Mouse (Mus musculus) C2C12 (cell line): ENCODE results near the gene Rae1. TPM values are rescaled to one million over a fixed set of nuclear protein-coding genes. Genes with fewer than 3 reads are reported as not detected.

Experiments
- H3K27me3 ChIP-seq: one replicate; pipeline ENCODE4 v1.6.1; 2011; ENCODE audit not compliant: control insufficient read depth, insufficient read depth, insufficient read length
- H3K36me3 ChIP-seq: one replicate; pipeline ENCODE4 v1.6.1; 2011; ENCODE audit not compliant: control insufficient read depth, insufficient read depth
- H3K4me3 ChIP-seq: one replicate; pipeline ENCODE4 v1.5.1; 2011; ENCODE audit warnings: mild to moderate bottlenecking, control low read depth; ENCODE audit not compliant: poor library complexity, insufficient read depth, severe bottlenecking
- H3K79me2 ChIP-seq: one replicate; pipeline ENCODE4 v1.6.1; 2011; ENCODE audit not compliant: control insufficient read depth, insufficient read depth
- H3K79me3 ChIP-seq: one replicate; pipeline ENCODE4 v1.6.1; 2011; ENCODE audit warnings: low read depth, control low read depth
- H3ac ChIP-seq: one replicate; pipeline ENCODE3; 2011; ENCODE audit warnings: low read depth; ENCODE audit not compliant: control insufficient read depth, insufficient read length
- CEBPB ChIP-seq: IDR thresholded peaks from one replicate; pipeline ENCODE4 v1.6.1; 2011; ENCODE audit warnings: low read depth, mild to moderate bottlenecking, control low read depth, moderate library complexity
- CTCF ChIP-seq: IDR thresholded peaks from one replicate; pipeline ENCODE4 v1.5.1; 2011; ENCODE audit not compliant: control insufficient read depth, insufficient read depth, insufficient read length
- FOSL1 ChIP-seq: IDR thresholded peaks from one replicate; pipeline ENCODE4 v1.8.0; 2011; ENCODE audit warnings: mild to moderate bottlenecking, low read length; ENCODE audit not compliant: poor library complexity, insufficient read depth, severe bottlenecking
- MAX ChIP-seq: IDR thresholded peaks from one replicate; pipeline ENCODE4 v1.6.1; 2011; ENCODE audit warnings: mild to moderate bottlenecking, control low read depth
- MYOD1 ChIP-seq: IDR thresholded peaks from one replicate; pipeline ENCODE4 v1.6.1; 2011; ENCODE audit warnings: low read depth; ENCODE audit not compliant: control insufficient read depth, insufficient read length
- MYOG ChIP-seq: IDR thresholded peaks from one replicate; pipeline ENCODE4 v1.6.1; 2011; ENCODE audit not compliant: control insufficient read depth, insufficient read length; ENCODE audit errors: extremely low read depth
- USF1 ChIP-seq: IDR thresholded peaks from one replicate; pipeline ENCODE4 v1.6.1; 2011; ENCODE audit warnings: low read depth, mild to moderate bottlenecking, control low read depth, moderate library complexity
- polyA plus RNA-seq: library from polyadenylated mRNA; unstranded; fragments of >200 nt; fragmentation: generic; extraction: Trizol; gene quantifications from one replicate; pipeline ENCODE4 v1.2.1, GENCODE M21; 2012; ENCODE audit warnings: missing spikeins

Rae1 gene
- polyA plus RNA-seq, 1 experiment: 83.7 TPM

DNA sequence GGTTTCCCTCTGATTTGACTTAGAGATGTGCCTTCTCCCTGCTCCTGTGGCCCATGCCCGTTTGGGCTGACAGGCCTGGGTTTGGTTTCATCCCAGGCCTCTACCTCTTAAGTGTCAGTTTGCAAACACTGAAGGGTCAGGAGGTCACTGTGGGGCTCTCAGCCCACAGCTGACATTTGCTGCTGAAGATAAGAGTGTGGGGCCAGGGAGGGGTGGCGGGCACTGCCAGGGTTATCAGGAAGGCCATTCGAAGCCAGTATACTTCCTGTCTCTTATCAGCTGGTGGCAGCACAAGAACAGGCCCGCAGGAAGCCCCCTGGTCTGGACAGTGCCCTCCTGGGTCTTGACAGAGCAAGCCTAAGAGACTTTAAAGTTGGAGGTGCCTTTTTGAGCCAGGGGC is 35.1 kb downstream of the Rae1 start:
- no peak for TF ChIP-seq MAX
- TF ChIP-seq USF1: no peak
- TF ChIP-seq MYOG: no peak
- TF ChIP-seq CEBPB: no peak
- no peak for TF ChIP-seq MYOD1
- TF ChIP-seq CTCF: no peak
- no peak for TF ChIP-seq FOSL1
- no peaks in the 10 kb centered on the region for H3K36me3 ChIP-seq
- H3K27me3 ChIP-seq: no peaks in the 10 kb centered on the region

DNA sequence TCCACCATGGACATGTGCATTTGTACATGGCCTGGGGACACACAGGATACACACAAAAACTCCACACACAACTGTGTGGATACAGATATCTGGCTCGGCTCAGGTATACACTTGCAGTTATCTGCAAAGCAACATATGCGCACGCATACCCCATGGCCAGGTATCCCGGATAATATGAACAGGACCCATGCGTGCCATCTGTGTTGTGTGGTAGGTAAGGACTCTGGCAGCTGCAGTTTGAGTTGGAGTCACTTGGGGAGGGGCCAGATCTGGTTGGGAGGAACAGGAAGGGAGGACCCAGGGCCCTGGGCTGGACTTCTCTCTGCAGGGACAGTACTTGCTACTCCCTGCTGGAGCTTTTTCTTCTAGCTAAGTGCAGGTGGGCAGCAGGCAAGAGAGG is 35.7 kb downstream of the Rae1 start:
- TF ChIP-seq FOSL1 (no peak), MYOG (no peak), CTCF (no peak), MAX (no peak), MYOD1 (no peak), CEBPB (no peak), USF1 (no peak)
- no peaks in the 10 kb centered on the region for H3K79me2 ChIP-seq
- H3K36me3 ChIP-seq: no peaks in the 10 kb centered on the region
- H3ac ChIP-seq: no peak overlapping the region
- no peak overlapping the region for H3K4me3 ChIP-seq
- no peaks in the 10 kb centered on the region for H3K79me3 ChIP-seq
- H3K27me3 ChIP-seq: no peaks in the 10 kb centered on the region

More for the DNA sequence above, 35.1 kb downstream of the Rae1 start:
- Histone ChIP-seq H3ac (no peak overlapping the region), H3K4me3 (no peak overlapping the region), H3K79me3 (no peaks in the 10 kb centered on the region), H3K79me2 (no peaks in the 10 kb centered on the region)

DNA sequence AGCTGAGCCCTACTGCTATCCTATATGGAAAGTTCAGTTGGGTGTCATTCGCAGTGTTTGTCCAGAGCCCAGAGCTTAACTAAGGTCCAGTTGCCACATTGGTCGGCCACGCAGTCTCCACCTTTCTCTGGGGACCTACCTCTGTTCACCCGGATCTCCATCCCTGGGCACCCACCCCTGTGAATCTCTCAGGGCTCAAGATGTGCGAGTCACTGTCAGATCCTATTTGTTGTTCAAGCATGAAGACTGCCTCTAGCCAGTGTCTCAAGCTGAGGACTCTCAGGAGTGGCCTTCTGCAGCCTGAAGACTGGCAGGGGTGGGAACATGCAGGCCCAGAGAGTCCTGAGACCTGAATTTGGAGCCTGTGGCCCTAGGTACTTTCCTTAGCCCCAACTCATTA is 36.1 kb downstream of the Rae1 start:
- Histone ChIP-seq H3K4me3 (no peak overlapping the region), H3K36me3 (no peaks in the 10 kb centered on the region), H3K79me2 (no peaks in the 10 kb centered on the region), H3K27me3 (no peaks in the 10 kb centered on the region), H3ac (no peak overlapping the region), H3K79me3 (no peaks in the 10 kb centered on the region)
- TF ChIP-seq FOSL1: no peak
- TF ChIP-seq CEBPB: no peak
- TF ChIP-seq MYOG: no peak
- no peak for TF ChIP-seq MAX
- no peak for TF ChIP-seq MYOD1
- TF ChIP-seq CTCF: no peak

DNA sequence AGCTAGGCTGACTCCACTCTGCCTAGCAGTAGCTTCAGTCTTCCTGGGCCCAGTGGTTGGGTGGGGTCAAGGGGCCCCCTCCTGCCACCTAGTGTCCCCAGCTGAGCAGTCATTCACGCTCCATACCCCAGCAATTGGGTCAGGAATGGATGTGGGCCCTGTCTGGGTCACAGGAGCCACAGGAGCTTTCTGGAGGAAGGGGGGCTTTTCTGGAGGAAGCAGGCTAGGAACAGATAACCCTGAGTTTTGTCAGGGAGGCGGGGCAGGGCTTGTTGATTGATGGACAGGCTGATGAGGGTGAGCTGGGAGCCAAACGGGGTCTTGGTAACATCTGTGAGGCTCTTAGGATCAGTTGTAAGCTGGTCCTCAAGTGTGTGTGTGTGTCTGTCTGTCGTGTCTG is 36.7 kb downstream of the Rae1 start:
- no peaks in the 10 kb centered on the region for H3K27me3 ChIP-seq
- H3ac ChIP-seq: no peak overlapping the region
- no peak overlapping the region for H3K4me3 ChIP-seq
- H3K36me3 ChIP-seq: no peaks in the 10 kb centered on the region
- H3K79me3 ChIP-seq: no peaks in the 10 kb centered on the region
- H3K79me2 ChIP-seq: no peaks in the 10 kb centered on the region
- TF ChIP-seq MAX: no peak
- TF ChIP-seq CTCF: no peak
- no peak for TF ChIP-seq FOSL1
- TF ChIP-seq CEBPB: no peak

DNA sequence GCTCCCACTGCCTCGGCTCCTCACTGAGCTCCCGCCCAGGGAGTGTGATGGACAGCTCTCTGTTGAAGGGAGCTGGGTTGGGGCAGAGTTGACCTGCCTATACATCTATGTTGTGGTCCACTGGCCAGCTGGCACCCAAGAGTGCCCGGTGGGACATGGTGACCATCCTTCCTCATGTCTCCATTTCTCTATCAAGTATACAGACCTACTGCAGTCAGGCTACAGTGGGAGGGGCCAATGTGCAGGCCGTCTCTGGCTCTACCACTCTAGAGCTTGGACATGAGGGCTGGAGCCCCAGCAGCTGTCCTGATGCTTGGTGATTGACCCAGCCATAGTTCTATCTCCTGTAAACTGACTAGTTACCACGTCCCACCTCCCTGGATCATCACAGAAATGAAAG is 37.4 kb downstream of the Rae1 start:
- H3K4me3 ChIP-seq: no peak overlapping the region
- no peak overlapping the region for H3ac ChIP-seq
- no peak for TF ChIP-seq CTCF
- TF ChIP-seq MYOD1: no peak
- TF ChIP-seq CEBPB: no peak
- TF ChIP-seq FOSL1: no peak
- TF ChIP-seq USF1: no peak
- no peak for TF ChIP-seq MYOG
- no peak for TF ChIP-seq MAX
- H3K79me2 ChIP-seq: no peaks in the 10 kb centered on the region
- H3K36me3 ChIP-seq: no peaks in the 10 kb centered on the region
- no peaks in the 10 kb centered on the region for H3K79me3 ChIP-seq
- no peaks in the 10 kb centered on the region for H3K27me3 ChIP-seq

DNA sequence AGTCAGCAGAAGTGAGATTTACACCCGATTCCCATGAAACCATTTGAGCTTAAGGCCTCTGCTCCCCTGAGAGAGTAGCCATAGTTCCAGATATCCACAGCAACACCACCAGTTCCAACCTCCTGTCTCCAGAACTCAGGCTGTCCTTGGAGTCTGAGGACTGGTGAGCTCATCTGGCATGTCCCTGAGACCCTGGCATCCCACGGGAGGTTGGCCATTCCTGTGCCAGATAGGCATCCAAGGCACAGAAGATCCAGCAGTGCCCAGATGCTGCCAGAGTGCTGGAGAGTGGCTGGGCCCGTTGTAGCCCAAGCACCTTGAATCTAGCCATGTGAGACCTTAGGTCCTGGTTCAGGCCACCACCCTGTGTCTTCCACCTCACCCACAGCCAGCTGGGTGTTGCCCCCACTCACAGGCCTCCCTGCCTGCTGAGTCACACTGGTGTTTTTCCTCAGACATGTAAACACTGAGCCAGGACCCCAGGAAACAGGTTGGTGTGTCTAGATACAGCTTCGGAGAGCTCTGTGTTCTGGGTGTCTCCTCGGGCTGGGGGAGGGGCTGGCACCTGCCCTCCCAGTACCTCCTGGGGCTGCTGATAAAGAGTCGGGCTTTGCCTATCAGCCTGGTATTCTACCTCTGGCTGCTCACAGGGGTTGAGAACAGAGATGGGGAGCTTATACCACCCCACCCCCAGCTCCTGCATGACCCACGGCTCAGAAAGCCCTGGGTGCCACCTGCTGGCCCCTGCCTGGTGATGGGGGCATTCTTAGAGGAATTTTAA is 38.1 kb downstream of the Rae1 start:
- no peaks in the 10 kb centered on the region for H3K79me3 ChIP-seq
- TF ChIP-seq USF1: no peak
- TF ChIP-seq MYOG: no peak
- TF ChIP-seq MYOD1: no peak
- TF ChIP-seq FOSL1: no peak
- TF ChIP-seq CTCF: no peak
- TF ChIP-seq MAX: no peak
- TF ChIP-seq CEBPB: no peak
- H3K27me3 ChIP-seq: no peaks in the 10 kb centered on the region
- H3K36me3 ChIP-seq: no peaks in the 10 kb centered on the region
- no peak overlapping the region for H3ac ChIP-seq
- H3K79me2 ChIP-seq: no peaks in the 10 kb centered on the region
- no peak overlapping the region for H3K4me3 ChIP-seq
